Mouse (Mus musculus): ENCODE data around the gene Ccdc144b.

GRCm38 (mm10) chr3:36079886-36080285 is 26.5 kb upstream of the Ccdc144b start:
- no peak for TF ChIP-seq POLR2A (IDR thresholded peaks at IDR 0.05; ENCODE audit: insufficient read depth, low read depth, low read length)
- TF ChIP-seq CTCF (IDR thresholded peaks at IDR 0.05) = no peak
